Mouse (Mus musculus) cortical plate, adult 2 months (tissue): Measurements from ENCODE around the gene Mydgf.

Source experiments
- CTCF ChIP-seq: fragments of 200-500 bp; IDR thresholded peaks from 2 replicates; pipeline ENCODE4 v1.5.1; 2011; ENCODE audit warnings: mild to moderate bottlenecking, control low read depth, low read length; ENCODE audit not compliant: insufficient read depth; ENCODE audit errors: extremely low read depth
- POLR2A ChIP-seq: fragments of 200-500 bp; IDR thresholded peaks from 2 replicates; pipeline ENCODE4 v1.6.1; 2011; ENCODE audit warnings: mild to moderate bottlenecking, low read length, control low read depth; ENCODE audit not compliant: insufficient read depth; ENCODE audit errors: extremely low read depth

- no peak for TF ChIP-seq CTCF
- no peak for TF ChIP-seq POLR2A
Measured at GRCm38 (mm10) chr17:56202476-56202875, 18.8 kb upstream of the Mydgf start.
